Mouse (Mus musculus) liver, postnatal 0 days (tissue): ENCODE data around the gene Grik1.

Source experiments
- CTCF ChIP-seq: sonication (generic); IDR thresholded peaks from 2 replicates; pipeline ENCODE4 v1.5.1; 2016; ENCODE audit warnings: antibody characterized with exemption, low read depth
- EP300 ChIP-seq: IDR thresholded peaks from 2 replicates; pipeline ENCODE4 v1.6.1; 2016; ENCODE audit warnings: antibody characterized with exemption, low read depth, mild to moderate bottlenecking

GRCm38 (mm10) chr16:88087280-88087679 lies 202.8 kb downstream of the Grik1 start:
- TF ChIP-seq EP300 (no peak), CTCF (no peak)
